Mouse (Mus musculus) liver, postnatal 0 days (tissue): Measurements from ENCODE around the gene Nif3l1. TPM values are rescaled to one million over a fixed set of nuclear protein-coding genes. Genes with fewer than 3 reads are reported as not detected.

Experiments used
- ATAC-seq: fragments of 200-750 bp; cut with Nextera tagmentation; 2 replicates; pipeline ENCODE4 v1.8.0; 2017; ENCODE audit warnings: mild to moderate bottlenecking, moderate library complexity
- DNase-seq: peaks from one replicate; pipeline ENCODE4 v3.0.0-alpha.2; 2016
- H3K27ac ChIP-seq: fragments of 300-500 bp; sonication (generic); 2 replicates; pipeline ENCODE4 v1.5.1; 2014; ENCODE audit warnings: antibody characterized with exemption, moderate library complexity, mild to moderate bottlenecking, low read depth
- H3K27me3 ChIP-seq: fragments of 300-500 bp; sonication (generic); 2 replicates; pipeline ENCODE4 v1.6.1; 2014; ENCODE audit warnings: low read length, control low read depth, mixed read lengths; ENCODE audit not compliant: insufficient read depth
- H3K36me3 ChIP-seq: fragments of 300-500 bp; sonication (generic); replicated peaks from 2 replicates; pipeline ENCODE4 v1.6.1; 2014; ENCODE audit warnings: mild to moderate bottlenecking, control low read depth, low read length, moderate library complexity, mixed read lengths; ENCODE audit not compliant: insufficient read depth
- H3K4me1 ChIP-seq: fragments of 300-500 bp; sonication (generic); 2 replicates; pipeline ENCODE4 v1.6.1; 2014; ENCODE audit warnings: antibody characterized with exemption, mild to moderate bottlenecking, control low read depth; ENCODE audit not compliant: insufficient read depth
- H3K4me2 ChIP-seq: fragments of 300-500 bp; sonication (generic); 2 replicates; pipeline ENCODE4 v1.6.1; 2014; ENCODE audit warnings: low read depth, mild to moderate bottlenecking, low read length, moderate library complexity, mixed read lengths
- H3K4me3 ChIP-seq: fragments of 300-500 bp; sonication (generic); 2 replicates; pipeline ENCODE4 v1.5.1; 2014; ENCODE audit warnings: low read depth, low read length
- H3K9ac ChIP-seq: fragments of 300-500 bp; sonication (generic); replicated peaks from 2 replicates; pipeline ENCODE4 v1.6.1; 2014; ENCODE audit warnings: mild to moderate bottlenecking, moderate library complexity
- H3K9me3 ChIP-seq: fragments of 300-500 bp; sonication (generic); 2 replicates; pipeline ENCODE4 v1.6.1; 2016; ENCODE audit warnings: mild to moderate bottlenecking, control low read depth, low read length, mixed read lengths
- CTCF ChIP-seq: sonication (generic); IDR thresholded peaks from 2 replicates; pipeline ENCODE4 v1.5.1; 2016; ENCODE audit warnings: antibody characterized with exemption, low read depth
- EP300 ChIP-seq: IDR thresholded peaks from 2 replicates; pipeline ENCODE4 v1.6.1; 2016; ENCODE audit warnings: antibody characterized with exemption, low read depth, mild to moderate bottlenecking
- WGBS: fragments of 180-500 bp; shearing (Covaris S2); extraction: QIAGEN DNeasy Blood & Tissue Kit; methylation state at CpG from one replicate; pipeline ENCODE4 v1.1.7; 2014; ENCODE audit not compliant: insufficient replicate concordance; 5-methylcytosine and 5-hydroxymethylcytosine counted together
- polyA plus RNA-seq: library from polyadenylated mRNA; unstranded; fragments of >200 nt; fragmentation: Nextera tagmentation; extraction: Ambion mirVana; gene quantifications from 2 replicates; pipeline ENCODE4 v1.2.1, GENCODE M21; 2015

The Nif3l1 gene
- polyA plus RNA-seq, 1 experiment from 2014 or later = 9.6 TPM

DNA sequence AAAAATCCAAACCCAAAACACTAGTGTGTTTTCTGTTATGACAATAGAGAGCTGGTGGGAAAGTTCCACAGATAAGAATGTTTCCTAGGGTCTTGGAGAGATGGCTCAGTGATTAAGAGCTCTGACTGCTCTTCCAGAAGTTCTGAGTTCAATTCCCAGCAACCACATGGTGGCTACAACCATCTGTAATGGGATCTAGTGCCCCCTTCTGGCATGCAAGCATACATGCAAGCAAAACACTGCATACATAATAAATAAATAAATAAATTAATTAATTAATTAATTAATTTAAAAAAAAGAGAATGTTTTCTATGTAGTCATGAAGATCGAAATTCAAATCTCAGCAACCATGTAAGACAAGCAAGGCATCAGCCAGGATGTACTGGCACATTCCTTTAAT lies 53.8 kb downstream of the Nif3l1 start:
- WGBS = 82% methylated on average over 1 of the region's 1 CpGs
- Histone ChIP-seq H3K27me3 (no peaks in the 10 kb centered on the region), H3K36me3 (peaks cover 54% of the 10 kb centered on the region), H3K9me3 (no peaks in the 10 kb centered on the region), H3K9ac (no peak overlapping the region), H3K4me3 (no peak overlapping the region), H3K27ac (no peak overlapping the region), H3K4me1 (peaks cover 7% of the 10 kb centered on the region), H3K4me2 (no peak overlapping the region)
- DNase-seq (no peak), ATAC-seq (no peak)
- TF ChIP-seq EP300 (no peak), CTCF (peak; percentile 21; the same call in 1 of the 2 replicates)

DNA sequence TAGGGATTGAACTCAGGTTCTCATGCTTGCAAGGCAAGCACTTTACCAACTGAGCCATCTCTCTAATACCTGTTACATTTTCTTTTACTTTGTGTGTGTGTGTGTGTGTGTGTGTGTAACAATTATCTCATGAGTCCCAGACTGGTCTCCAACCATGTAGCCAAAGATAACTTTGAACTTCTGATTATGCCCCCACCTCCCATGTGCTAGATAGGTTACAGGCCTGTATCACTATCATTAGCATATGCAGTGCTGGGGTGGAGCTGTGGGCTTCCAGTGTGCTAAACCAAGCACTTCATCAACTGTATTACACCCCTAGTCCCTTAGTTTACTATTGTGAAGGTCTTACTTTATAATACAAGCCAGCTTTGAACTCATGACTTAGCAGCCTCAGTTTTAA lies 58.2 kb downstream of the Nif3l1 start:
- H3K4me2 ChIP-seq = peak overlapping the region; percentile 96
- peaks cover 11% of the 10 kb centered on the region for H3K9me3 ChIP-seq
- no peak overlapping the region; the same call in 1 of the 2 replicates for H3K9ac ChIP-seq
- no peak overlapping the region for H3K27ac ChIP-seq
- TF ChIP-seq CTCF = no peak
- peak; percentile 65 for TF ChIP-seq EP300
- no peak for ATAC-seq
- H3K4me1 ChIP-seq = peaks cover 18% of the 10 kb centered on the region
- no peaks in the 10 kb centered on the region for H3K27me3 ChIP-seq
- DNase-seq = no peak
- peaks cover 25% of the 10 kb centered on the region for H3K36me3 ChIP-seq
- peak overlapping the region; percentile 99 for H3K4me3 ChIP-seq

- H3K4me3 ChIP-seq = peak overlapping the region; percentile 99
- TF ChIP-seq EP300 = no peak
- no peak for TF ChIP-seq CTCF
- 12% methylated on average over 9 of the region's 9 CpGs for WGBS
- no peak for ATAC-seq
- H3K9me3 ChIP-seq = peaks cover 19% of the 10 kb centered on the region
- H3K27ac ChIP-seq = peak overlapping the region; percentile 94
- peaks cover 18% of the 10 kb centered on the region for H3K4me1 ChIP-seq
- DNase-seq = no peak
- peak overlapping the region; percentile 96 for H3K4me2 ChIP-seq
- no peaks in the 10 kb centered on the region for H3K27me3 ChIP-seq
- H3K36me3 ChIP-seq = peaks cover 20% of the 10 kb centered on the region
- peak overlapping the region; percentile 96 for H3K9ac ChIP-seq
Measured at GRCm38 (mm10) chr1:58503793-58504370, 58.9 kb downstream of the Nif3l1 start.

GRCm38 (mm10) chr1:58504577-58505254 lies 59.8 kb downstream of the Nif3l1 start, which contains the start of gene Orc2:
Gene Orc2, minus strand, starts transcription at chr1:58505109.
- ATAC-seq (peak; percentile 100), DNase-seq (peak; percentile 93)
- no peaks in the 10 kb centered on the region for H3K27me3 ChIP-seq
- WGBS = under 1% methylated on average over 64 of the region's 64 CpGs
- H3K36me3 ChIP-seq = peaks cover 13% of the 10 kb centered on the region
- peak; percentile 36; the same call in 1 of the 2 replicates for TF ChIP-seq EP300
- no peak for TF ChIP-seq CTCF
- peak within 1 kb of the TSS; percentile 96 for H3K4me2 ChIP-seq
- peaks cover 18% of the 10 kb centered on the region for H3K4me1 ChIP-seq
- peak within 1 kb of the TSS; percentile 94 for H3K27ac ChIP-seq
- H3K9me3 ChIP-seq = peaks cover 20% of the 10 kb centered on the region
- peak within 1 kb of the TSS; percentile 96 for H3K9ac ChIP-seq
- peak within 1 kb of the TSS; percentile 99 for H3K4me3 ChIP-seq

GRCm38 (mm10) chr1:58507249-58507648 lies 62.3 kb downstream of the Nif3l1 start:
- ATAC-seq = no peak

More at GRCm38 (mm10) chr1:58507249-58507648, 62.3 kb downstream of the Nif3l1 start:
- WGBS = 86% methylated on average over 3 of the region's 3 CpGs
- peaks cover 20% of the 10 kb centered on the region for H3K9me3 ChIP-seq
- peaks cover 18% of the 10 kb centered on the region for H3K4me1 ChIP-seq
- DNase-seq = no peak
- no peak overlapping the region for H3K9ac ChIP-seq
- H3K27me3 ChIP-seq = no peaks in the 10 kb centered on the region
- H3K36me3 ChIP-seq = no peaks in the 10 kb centered on the region
- TF ChIP-seq EP300 (no peak), CTCF (no peak)
- no peak overlapping the region for H3K4me3 ChIP-seq
- no peak overlapping the region for H3K27ac ChIP-seq
- H3K4me2 ChIP-seq = no peak overlapping the region

Other genes starting within 250 kb of the Nif3l1 start
- not detected in 2 replicates for gene Aox4, start 234.8 kb upstream of the Nif3l1 start, polyA plus RNA-seq
- gene Aox2, start 166.8 kb upstream of the Nif3l1 start, polyA plus RNA-seq = 0.01 TPM in 2 replicates
- gene Bzw1, start 52.3 kb upstream of the Nif3l1 start, polyA plus RNA-seq = 118 and 128 TPM in 2 replicates
- gene Clk1, start 21.1 kb upstream of the Nif3l1 start, polyA plus RNA-seq = 67.3 and 76.6 TPM in 2 replicates
- gene Ppil3, start 335 bp downstream of the Nif3l1 start, polyA plus RNA-seq = 15.5 and 17.4 TPM in 2 replicates
- 11.1 and 12.9 TPM in 2 replicates for gene Orc2, start 60.0 kb downstream of the Nif3l1 start, polyA plus RNA-seq
- 3.0 and 4.1 TPM in 2 replicates for gene Fam126b, start 141.2 kb downstream of the Nif3l1 start, polyA plus RNA-seq
- 129 and 133 TPM in 2 replicates for gene Ndufb3, start 141.2 kb downstream of the Nif3l1 start, polyA plus RNA-seq